Mouse (Mus musculus): Measurements from ENCODE around the gene Ifi208. TPM values are rescaled to one million over a fixed set of nuclear protein-coding genes. Genes with fewer than 3 reads are reported as not detected.
"Not testable (repeated sequence)": the region's sequence is repeated elsewhere in the genome, so short reads cannot be mapped to it uniquely, and the experiment has no call there.

The Ifi208 gene
- not detected in 2 replicates for polyA plus RNA-seq (2014; fragmentation: Nextera tagmentation; extraction: Ambion mirVana)

DNA sequence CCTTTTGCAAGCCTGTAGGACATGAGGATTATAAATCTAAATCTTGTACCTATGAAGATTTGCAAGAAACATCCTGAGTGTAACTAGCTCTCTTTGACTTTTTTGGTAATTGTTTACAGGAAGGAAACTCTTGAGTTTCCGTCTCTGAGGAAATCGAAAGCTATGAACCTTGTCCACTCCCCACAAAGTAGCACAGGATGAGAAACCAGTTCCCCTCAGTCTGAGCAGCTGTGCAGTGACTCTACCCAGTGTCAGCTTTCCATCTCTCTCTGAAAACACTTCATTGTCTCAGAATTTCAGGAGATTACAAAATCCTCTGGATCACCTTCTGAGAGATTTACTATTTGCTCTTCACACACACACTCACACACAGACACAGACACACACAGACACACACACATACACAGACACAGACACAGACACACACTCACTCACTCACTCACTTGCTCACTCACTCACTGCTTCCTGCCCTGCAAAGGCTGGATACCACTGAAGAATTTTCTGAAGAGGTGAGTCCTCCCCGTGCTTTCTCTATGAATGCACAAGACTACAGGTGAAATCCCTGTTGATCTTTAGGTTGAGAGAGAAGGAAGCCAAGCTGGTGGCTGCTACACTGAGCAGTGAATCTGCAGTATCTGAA lies at the start of gene Ifi208:
Gene Ifi208, plus strand, starts transcription at position 218 of the 640 bp plus-strand sequence.
- not testable (repeated sequence) for H3K27me3 ChIP-seq (replicated peaks; ENCODE audit: control insufficient read depth, insufficient read depth, low read length); H3K4me2 ChIP-seq (ENCODE audit: low read length); DNase-seq (ENCODE audit: low spot score); ATAC-seq; H3K9me3 ChIP-seq (replicated peaks; ENCODE audit: control insufficient read depth, low read length); H3K36me3 ChIP-seq (ENCODE audit: control insufficient read depth, insufficient read depth, low read length); H3K4me1 ChIP-seq (ENCODE audit: control insufficient read depth, insufficient read depth, low read length); H3K27ac ChIP-seq (ENCODE audit: low read depth, low read length); H3K9ac ChIP-seq (ENCODE audit: low read length); H3K4me3 ChIP-seq (ENCODE audit: low read depth, low read length)
- 53% methylated on average over 3 of the region's 3 CpGs for WGBS

GRCm38 (mm10) chr1:173624052-173624451 lies 49.4 kb upstream of the Ifi208 start:
- Histone ChIP-seq H3K4me3 (ENCODE audit: low read depth, low read length) (no peak overlapping the region), H3K36me3 (ENCODE audit: control insufficient read depth, insufficient read depth, low read length) (no peaks in the 10 kb centered on the region), H3K4me1 (ENCODE audit: control insufficient read depth, insufficient read depth, low read length) (no peaks in the 10 kb centered on the region), H3K27me3 (replicated peaks; ENCODE audit: control insufficient read depth, insufficient read depth, low read length) (no peaks in the 10 kb centered on the region), H3K9me3 (replicated peaks; ENCODE audit: control insufficient read depth, low read length) (no peaks in the 10 kb centered on the region), H3K4me2 (ENCODE audit: low read length) (no peak overlapping the region), H3K27ac (ENCODE audit: low read depth, low read length) (no peak overlapping the region), H3K9ac (ENCODE audit: low read length) (no peak overlapping the region)
- no peak for ATAC-seq
- DNase-seq (ENCODE audit: low spot score), result no peak
- WGBS, result 93% methylated on average over 2 of the region's 2 CpGs

GRCm38 (mm10) chr1:173626686-173627085 lies 46.8 kb upstream of the Ifi208 start:
- Histone ChIP-seq H3K4me1 (ENCODE audit: control insufficient read depth, insufficient read depth, low read length) (no peaks in the 10 kb centered on the region), H3K36me3 (ENCODE audit: control insufficient read depth, insufficient read depth, low read length) (no peaks in the 10 kb centered on the region), H3K4me2 (ENCODE audit: low read length) (no peak overlapping the region), H3K27ac (ENCODE audit: low read depth, low read length) (no peak overlapping the region), H3K27me3 (replicated peaks; ENCODE audit: control insufficient read depth, insufficient read depth, low read length) (no peaks in the 10 kb centered on the region), H3K9ac (ENCODE audit: low read length) (no peak overlapping the region), H3K9me3 (replicated peaks; ENCODE audit: control insufficient read depth, low read length) (no peaks in the 10 kb centered on the region), H3K4me3 (ENCODE audit: low read depth, low read length) (no peak overlapping the region)
- ATAC-seq, result no peak
- WGBS, result 85% methylated on average over 2 of the region's 2 CpGs
- DNase-seq (ENCODE audit: low spot score), result no peak

- WGBS, result 91% methylated on average over 2 of the region's 2 CpGs
- DNase-seq (ENCODE audit: low spot score); H3K36me3 ChIP-seq (ENCODE audit: control insufficient read depth, insufficient read depth, low read length); H3K4me3 ChIP-seq (ENCODE audit: low read depth, low read length); H3K27ac ChIP-seq (ENCODE audit: low read depth, low read length); H3K27me3 ChIP-seq (replicated peaks; ENCODE audit: control insufficient read depth, insufficient read depth, low read length); H3K4me2 ChIP-seq (ENCODE audit: low read length); H3K9ac ChIP-seq (ENCODE audit: low read length); H3K9me3 ChIP-seq (replicated peaks; ENCODE audit: control insufficient read depth, low read length); ATAC-seq; H3K4me1 ChIP-seq (ENCODE audit: control insufficient read depth, insufficient read depth, low read length): not testable (repeated sequence)
Measured at GRCm38 (mm10) chr1:173630622-173631021, 42.9 kb upstream of the Ifi208 start, which contains the start of gene Ifi209. Gene Ifi209 (plus strand): TSS chr1:173630917.

DNA sequence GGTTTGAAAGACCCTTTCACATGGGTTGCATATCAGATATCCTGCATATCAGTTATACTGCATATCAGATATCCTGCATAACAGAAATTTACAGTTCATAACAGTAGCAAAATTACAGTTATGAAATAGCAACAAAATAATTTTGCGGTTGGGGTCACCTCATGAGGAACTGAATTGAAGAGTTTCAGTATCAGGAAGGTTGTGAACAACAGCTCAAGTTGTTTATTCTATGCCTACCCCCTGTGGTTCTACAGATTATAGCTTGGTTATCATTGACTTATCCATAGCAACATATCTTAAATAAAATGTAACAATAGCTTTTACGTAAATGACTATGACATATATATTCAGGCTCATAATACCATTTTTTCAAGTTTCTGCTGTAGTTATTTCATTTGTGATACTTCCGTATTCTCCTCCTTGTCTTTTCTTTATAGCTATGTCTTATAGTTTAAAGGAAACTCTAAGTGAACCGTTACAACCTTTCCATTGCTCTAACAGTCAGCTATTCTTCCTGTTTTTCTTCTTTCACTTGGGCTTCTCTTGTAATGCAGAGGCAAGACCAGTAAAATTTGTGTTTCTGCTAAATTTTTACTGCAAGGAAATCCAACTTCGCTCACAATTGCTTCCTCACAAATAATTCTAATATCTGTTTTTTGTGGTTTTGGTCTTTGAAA lies 39.4 kb upstream of the Ifi208 start:
- WGBS, result 86% methylated on average over 5 of the region's 5 CpGs

DNA sequence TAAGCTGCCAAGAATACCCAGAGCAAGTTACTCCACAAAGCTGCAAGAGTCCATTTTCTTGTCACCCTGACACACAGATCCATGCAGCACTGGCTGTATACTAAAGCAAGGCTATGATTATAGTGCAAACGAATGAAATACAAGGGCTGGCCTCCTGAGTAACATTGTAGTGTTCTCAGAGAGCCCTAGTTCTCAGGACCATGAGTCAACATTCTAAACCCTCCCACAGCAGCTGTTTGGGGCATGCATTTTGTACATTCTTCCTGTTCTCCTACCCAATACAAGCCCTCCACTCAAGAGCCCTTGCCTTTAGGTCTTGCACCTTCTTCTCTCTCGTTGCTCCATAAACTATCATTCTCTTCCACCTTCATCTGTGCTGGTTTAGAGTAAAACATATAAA lies 28.1 kb upstream of the Ifi208 start:
- ATAC-seq (no peak), DNase-seq (ENCODE audit: low spot score) (no peak)
- no peaks in the 10 kb centered on the region for H3K36me3 ChIP-seq (ENCODE audit: control insufficient read depth, insufficient read depth, low read length)
- H3K9me3 ChIP-seq (replicated peaks; ENCODE audit: control insufficient read depth, low read length), result no peaks in the 10 kb centered on the region
- no peak overlapping the region for H3K9ac ChIP-seq (ENCODE audit: low read length)
- 78% methylated on average over 2 of the region's 2 CpGs for WGBS
- H3K4me1 ChIP-seq (ENCODE audit: control insufficient read depth, insufficient read depth, low read length), result no peaks in the 10 kb centered on the region
- H3K27me3 ChIP-seq (replicated peaks; ENCODE audit: control insufficient read depth, insufficient read depth, low read length), result no peaks in the 10 kb centered on the region
- no peak overlapping the region for H3K27ac ChIP-seq (ENCODE audit: low read depth, low read length)
- H3K4me2 ChIP-seq (ENCODE audit: low read length), result no peak overlapping the region
- H3K4me3 ChIP-seq (ENCODE audit: low read depth, low read length), result no peak overlapping the region

More for the DNA sequence above, 39.4 kb upstream of the Ifi208 start:
- H3K27me3 ChIP-seq (replicated peaks; ENCODE audit: control insufficient read depth, insufficient read depth, low read length), result no peaks in the 10 kb centered on the region
- H3K9ac ChIP-seq (ENCODE audit: low read length), result no peak overlapping the region
- H3K27ac ChIP-seq (ENCODE audit: low read depth, low read length), result no peak overlapping the region
- no peak overlapping the region for H3K4me2 ChIP-seq (ENCODE audit: low read length)
- no peaks in the 10 kb centered on the region for H3K9me3 ChIP-seq (replicated peaks; ENCODE audit: control insufficient read depth, low read length)
- DNase-seq (ENCODE audit: low spot score) (no peak), ATAC-seq (no peak)
- H3K4me3 ChIP-seq (ENCODE audit: low read depth, low read length), result no peak overlapping the region
- H3K4me1 ChIP-seq (ENCODE audit: control insufficient read depth, insufficient read depth, low read length), result no peaks in the 10 kb centered on the region
- H3K36me3 ChIP-seq (ENCODE audit: control insufficient read depth, insufficient read depth, low read length), result no peaks in the 10 kb centered on the region

GRCm38 (mm10) chr1:173657973-173658372 lies 15.5 kb upstream of the Ifi208 start:
- ATAC-seq (no peak), DNase-seq (ENCODE audit: low spot score) (no peak)
- Histone ChIP-seq H3K27ac (ENCODE audit: low read depth, low read length) (no peak overlapping the region), H3K9ac (ENCODE audit: low read length) (no peak overlapping the region), H3K4me2 (ENCODE audit: low read length) (no peak overlapping the region), H3K9me3 (replicated peaks; ENCODE audit: control insufficient read depth, low read length) (no peaks in the 10 kb centered on the region), H3K4me3 (ENCODE audit: low read depth, low read length) (no peak overlapping the region), H3K4me1 (ENCODE audit: control insufficient read depth, insufficient read depth, low read length) (no peaks in the 10 kb centered on the region), H3K27me3 (replicated peaks; ENCODE audit: control insufficient read depth, insufficient read depth, low read length) (no peaks in the 10 kb centered on the region), H3K36me3 (ENCODE audit: control insufficient read depth, insufficient read depth, low read length) (no peaks in the 10 kb centered on the region)
- 89% methylated on average over 4 of the region's 4 CpGs for WGBS

GRCm38 (mm10) chr1:173678605-173679004 lies 5.1 kb downstream of the Ifi208 start:
- not testable (repeated sequence) for H3K4me1 ChIP-seq (ENCODE audit: control insufficient read depth, insufficient read depth, low read length)

DNA sequence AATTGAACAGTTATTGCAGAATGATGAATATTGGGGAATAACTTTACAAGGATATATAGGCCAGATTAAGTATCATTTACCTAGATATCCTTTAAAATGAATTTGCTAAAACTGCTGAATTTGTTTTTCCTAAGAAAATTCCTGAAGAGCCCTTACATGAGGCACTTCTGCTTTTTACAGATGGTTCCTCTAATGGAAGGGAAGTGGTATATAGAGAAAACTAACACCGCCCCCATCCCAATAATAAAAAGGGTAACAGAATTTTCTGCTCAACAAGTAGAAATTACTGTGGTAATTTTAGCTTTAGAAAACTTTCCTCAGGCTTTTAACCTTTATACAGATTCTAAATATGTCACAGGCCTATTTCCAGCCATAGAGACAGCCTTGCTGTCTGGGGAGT lies 20.8 kb downstream of the Ifi208 start:
- H3K9me3 ChIP-seq (replicated peaks; ENCODE audit: control insufficient read depth, low read length), result no peaks in the 10 kb centered on the region
- DNase-seq (ENCODE audit: low spot score) (no peak), ATAC-seq (no peak)
- H3K36me3 ChIP-seq (ENCODE audit: control insufficient read depth, insufficient read depth, low read length), result no peaks in the 10 kb centered on the region
- H3K4me3 ChIP-seq (ENCODE audit: low read depth, low read length), result no peak overlapping the region
- H3K4me2 ChIP-seq (ENCODE audit: low read length), result no peak overlapping the region
- no peaks in the 10 kb centered on the region for H3K4me1 ChIP-seq (ENCODE audit: control insufficient read depth, insufficient read depth, low read length)
- H3K27ac ChIP-seq (ENCODE audit: low read depth, low read length), result no peak overlapping the region
- no peaks in the 10 kb centered on the region for H3K27me3 ChIP-seq (replicated peaks; ENCODE audit: control insufficient read depth, insufficient read depth, low read length)
- no peak overlapping the region for H3K9ac ChIP-seq (ENCODE audit: low read length)
- WGBS, result 90% methylated on average over 1 of the region's 1 CpGs

More at GRCm38 (mm10) chr1:173678605-173679004, 5.1 kb downstream of the Ifi208 start:
- H3K4me2 ChIP-seq (ENCODE audit: low read length); H3K27me3 ChIP-seq (replicated peaks; ENCODE audit: control insufficient read depth, insufficient read depth, low read length); H3K9ac ChIP-seq (ENCODE audit: low read length); H3K9me3 ChIP-seq (replicated peaks; ENCODE audit: control insufficient read depth, low read length); DNase-seq (ENCODE audit: low spot score); H3K4me3 ChIP-seq (ENCODE audit: low read depth, low read length); ATAC-seq; H3K36me3 ChIP-seq (ENCODE audit: control insufficient read depth, insufficient read depth, low read length); H3K27ac ChIP-seq (ENCODE audit: low read depth, low read length): not testable (repeated sequence)
- WGBS, result 84% methylated on average over 1 of the region's 1 CpGs

All from forebrain, embryonic 14.5 days (tissue).